Mouse (Mus musculus) T-helper 1 cell (primary cell): ENCODE measurements around the gene Gm28051.

ENCODE experiments used
- in situ Hi-C: fragments of 300-600 bp; cut with MboI, MseI; formaldehyde crosslinking; loops from one replicate; pipeline ENCODE4 v1.15.1; 2025; ENCODE audit warnings: high pct_unique_total_duplicates

Gene Gm28051

GRCm38 (mm10) chr12:102757689-102758402 is at the start of gene Gm28051, which contains the start of the genes Gon7 and Ubr7:
Gene Gm28051, minus strand, starts transcription at chr12:102757765.
Gene Gon7, minus strand, starts transcription at chr12:102757803.
Gene Ubr7, plus strand, starts transcription at chr12:102757967.
- in situ Hi-C loops, result no loop called here

DNA sequence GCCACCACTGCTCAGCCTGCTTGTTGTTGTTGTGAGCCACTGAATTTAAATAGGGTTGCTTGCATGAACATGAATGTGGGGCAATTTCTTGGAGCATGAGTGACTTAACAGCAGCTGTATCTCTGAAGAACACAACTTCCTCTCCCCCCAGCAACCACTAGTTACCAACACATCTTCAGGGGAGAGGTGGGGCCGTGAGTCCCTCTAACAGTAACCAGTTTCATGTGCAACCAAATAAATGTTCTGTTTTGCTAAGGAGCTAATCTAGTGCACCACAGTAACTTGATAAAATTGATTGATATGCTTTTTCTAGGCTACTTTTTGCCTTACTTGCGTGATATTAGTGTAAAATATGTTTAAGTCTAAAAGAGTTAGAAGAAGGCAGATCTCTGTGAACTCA is 42.0 kb upstream of the Gm28051 start:
- in situ Hi-C loops, result loop anchor here (5.0 kb wide), 1 partner anchor 253 kb away; no protein-coding TSS in a partner anchor

- in situ Hi-C loops, result no loop called here
Measured at GRCm38 (mm10) chr12:102787927-102788326, 30.4 kb upstream of the Gm28051 start.

- in situ Hi-C loops, result no loop called here
Measured at GRCm38 (mm10) chr12:102785593-102785985, 28.0 kb upstream of the Gm28051 start.

DNA sequence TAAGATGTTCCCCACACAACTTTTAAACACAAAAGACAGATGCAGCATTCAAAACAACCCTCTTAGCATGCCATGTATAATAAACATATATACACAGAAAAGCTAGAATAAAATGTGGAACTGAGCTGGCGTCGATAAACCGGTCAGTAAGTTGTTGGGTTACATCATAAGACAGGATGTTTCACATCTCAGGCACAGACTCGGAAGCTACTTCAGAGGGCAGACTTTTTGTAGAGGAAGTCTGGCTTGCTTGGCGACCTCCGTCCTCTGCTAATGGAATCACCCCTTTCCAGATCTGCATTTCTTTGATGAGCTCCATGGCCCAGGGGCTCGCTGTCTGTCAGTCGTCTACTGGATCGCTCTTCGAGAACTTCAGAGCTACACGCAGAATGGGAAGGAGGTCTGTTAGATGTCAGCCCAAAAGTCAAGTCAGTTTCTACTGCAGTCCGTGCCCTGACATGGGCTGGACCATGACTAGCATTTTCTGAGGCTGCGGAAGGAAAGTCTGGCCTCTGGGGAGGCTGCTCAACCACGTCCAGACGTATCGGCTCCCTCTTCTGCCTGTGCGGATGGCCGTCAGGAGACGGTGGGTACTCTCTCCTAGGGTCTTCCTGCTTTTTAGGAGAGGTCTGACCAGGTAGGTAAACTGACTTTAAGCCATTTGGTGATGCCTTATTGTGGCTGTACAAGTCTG is 27.5 kb upstream of the Gm28051 start:
- in situ Hi-C loops, result no loop called here

GRCm38 (mm10) chr12:102782841-102783240 is 25.3 kb upstream of the Gm28051 start:
- in situ Hi-C loops, result no loop called here

DNA sequence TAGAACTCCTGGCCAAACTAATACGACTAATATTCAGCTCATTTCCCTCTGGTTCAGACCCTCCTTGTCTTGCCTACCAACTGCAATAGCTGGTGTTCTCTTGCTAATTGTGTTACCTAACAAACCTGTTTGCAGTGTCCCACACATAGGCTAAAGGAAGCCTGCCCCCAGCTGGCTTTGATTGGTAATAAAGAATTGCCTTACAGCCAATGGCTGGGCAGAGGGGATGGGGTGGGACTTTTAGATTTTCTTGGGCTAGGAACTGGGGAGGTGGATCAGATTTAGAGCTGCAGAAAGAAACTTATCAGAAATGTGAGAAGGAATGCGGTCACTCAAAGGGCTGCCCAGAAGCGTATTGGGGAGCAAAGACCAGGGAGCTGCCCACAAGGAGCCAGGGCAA is 21.9 kb upstream of the Gm28051 start:
- in situ Hi-C loops, result no loop called here

- in situ Hi-C loops, result no loop called here
Measured at GRCm38 (mm10) chr12:102778151-102778550, 20.6 kb upstream of the Gm28051 start.

DNA sequence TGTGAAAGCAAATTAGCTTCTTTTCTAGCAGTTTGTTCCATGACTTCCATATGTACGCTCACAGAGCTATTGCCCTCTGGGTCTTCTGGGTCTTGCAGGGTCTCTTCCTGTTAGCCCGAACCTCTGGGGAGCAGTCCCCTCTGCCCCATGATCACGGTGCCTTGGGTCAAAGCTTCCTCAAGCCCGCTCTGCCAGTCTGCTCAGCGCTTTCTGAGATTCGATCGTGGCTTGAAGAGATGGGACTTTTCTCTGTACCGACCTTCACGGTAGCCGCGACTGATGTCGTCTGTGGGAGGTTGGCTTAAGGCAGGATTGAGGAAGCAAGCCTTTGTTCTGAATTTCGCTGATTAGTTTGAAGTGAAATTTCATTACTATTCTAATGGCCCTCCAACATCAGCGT is 18.5 kb upstream of the Gm28051 start:
- in situ Hi-C loops, result no loop called here

DNA sequence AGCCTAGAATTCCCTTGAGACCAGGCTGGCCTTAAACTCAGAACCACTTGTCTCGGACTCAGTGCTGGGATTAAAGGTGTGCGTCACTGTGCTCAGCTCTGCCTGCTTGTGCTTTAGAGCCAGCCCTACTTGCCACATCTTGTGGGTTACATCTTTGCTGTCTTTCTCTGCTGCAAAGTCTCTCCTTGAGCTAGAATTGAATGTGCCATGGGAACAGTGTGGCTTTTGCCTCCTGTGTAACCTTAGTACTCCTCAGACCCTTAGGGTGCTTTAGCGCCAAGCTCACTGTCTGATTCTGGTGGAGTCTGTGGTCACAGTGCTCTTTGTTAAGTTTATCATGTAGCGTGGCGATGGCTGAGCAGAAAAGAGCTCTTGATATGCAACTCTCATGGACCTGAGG is 15.1 kb upstream of the Gm28051 start:
- in situ Hi-C loops, result no loop called here

GRCm38 (mm10) chr12:102771601-102772000 is 14.0 kb upstream of the Gm28051 start:
- in situ Hi-C loops, result no loop called here

- in situ Hi-C loops, result no loop called here
Measured at GRCm38 (mm10) chr12:102769000-102769399, 11.4 kb upstream of the Gm28051 start.

GRCm38 (mm10) chr12:102763696-102764095 is 6.1 kb upstream of the Gm28051 start:
- in situ Hi-C loops, result no loop called here

DNA sequence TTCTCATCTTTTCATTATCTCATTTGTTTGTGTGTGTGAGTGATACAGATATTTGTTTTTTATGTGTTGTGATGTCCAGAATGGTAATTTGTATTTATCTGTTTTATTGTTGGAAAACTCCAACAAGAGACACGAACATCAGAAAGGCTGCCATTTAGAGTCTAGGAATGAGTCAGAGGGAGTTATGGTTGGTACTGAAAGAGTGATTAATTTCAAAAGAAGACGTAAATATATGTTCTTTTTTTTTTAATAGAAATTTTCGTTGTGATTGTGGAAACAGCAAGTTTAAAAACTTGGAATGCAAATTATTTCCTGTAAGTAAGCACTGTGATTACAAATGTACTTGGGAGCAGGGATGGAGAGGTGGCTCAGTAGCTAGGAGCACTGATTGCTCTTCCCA is 4.1 kb upstream of the Gm28051 start:
- in situ Hi-C loops, result no loop called here

DNA sequence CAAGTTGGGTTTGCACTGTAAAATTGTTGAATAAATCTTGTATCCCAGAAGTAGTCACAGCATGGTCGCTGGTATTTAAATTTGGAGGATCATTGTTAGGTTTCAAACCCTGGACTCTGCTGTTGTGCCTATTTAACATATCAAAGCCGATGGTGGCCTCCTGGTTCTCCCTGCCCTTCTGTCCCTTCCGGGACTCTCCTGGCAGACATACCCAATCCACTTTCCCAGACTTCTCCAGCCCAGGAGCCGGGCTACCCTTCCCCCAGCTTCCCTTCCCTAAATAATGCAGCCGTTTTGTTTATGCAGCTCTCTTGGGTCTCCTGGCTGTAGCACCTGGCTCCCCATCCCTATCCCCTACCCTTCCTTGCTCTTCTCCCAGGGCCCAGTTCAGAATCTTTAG is 1.4 kb upstream of the Gm28051 start:
- in situ Hi-C loops, result no loop called here

DNA sequence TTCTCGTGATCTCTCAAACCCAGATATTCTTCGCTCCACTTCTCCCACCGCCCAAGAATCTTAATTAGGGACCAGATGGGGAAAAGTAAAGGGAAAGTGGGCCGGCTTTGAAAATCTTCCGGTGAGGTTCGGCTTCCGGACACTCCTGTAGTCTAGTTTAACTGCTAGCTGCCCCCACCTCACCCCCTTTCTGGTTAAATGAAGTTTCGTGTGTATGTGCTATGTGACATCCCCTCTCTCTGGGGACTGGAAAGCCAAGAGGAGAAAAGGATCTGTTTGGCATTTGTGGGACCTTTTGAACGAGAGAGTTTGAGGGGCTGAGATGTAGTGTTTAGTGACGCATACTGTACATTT is 815 bp upstream of the Gm28051 start, which contains the start of gene Gm20604:
Gm20604 (minus strand) TSS at position 270 of the 354 bp plus-strand sequence.
- in situ Hi-C loops, result no loop called here

DNA sequence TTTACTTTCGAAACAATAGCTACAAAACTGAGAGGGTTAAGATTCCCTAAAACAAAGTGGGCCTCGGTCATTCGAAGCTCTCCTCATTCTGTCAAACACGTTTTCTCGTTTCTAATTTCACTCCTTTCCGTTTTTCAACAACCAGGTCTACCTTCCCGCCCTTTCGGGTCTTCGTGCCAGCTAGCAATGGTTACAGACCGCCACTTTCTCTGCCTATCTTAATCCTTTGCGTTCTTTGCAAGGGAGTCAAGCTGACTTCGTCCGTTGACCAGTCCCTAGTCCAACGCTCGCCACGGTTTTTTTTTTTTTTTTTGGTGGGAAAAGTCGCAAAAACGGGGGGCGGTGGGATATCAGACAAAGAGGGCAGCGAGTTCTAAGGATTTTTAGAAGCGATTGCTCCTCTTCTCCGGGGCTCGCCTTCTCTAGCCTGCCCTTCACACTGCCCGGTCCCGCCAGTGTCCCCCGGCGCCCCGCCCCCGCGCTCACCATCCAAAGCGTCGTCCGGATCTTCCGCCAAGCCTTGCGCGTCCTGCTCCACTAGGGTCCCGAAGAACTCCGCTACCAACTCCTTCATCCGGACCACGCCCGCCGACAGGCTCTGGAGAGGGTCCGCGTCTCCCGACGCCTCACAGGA is 393 bp downstream of the Gm28051 start:
- in situ Hi-C loops, result no loop called here

DNA sequence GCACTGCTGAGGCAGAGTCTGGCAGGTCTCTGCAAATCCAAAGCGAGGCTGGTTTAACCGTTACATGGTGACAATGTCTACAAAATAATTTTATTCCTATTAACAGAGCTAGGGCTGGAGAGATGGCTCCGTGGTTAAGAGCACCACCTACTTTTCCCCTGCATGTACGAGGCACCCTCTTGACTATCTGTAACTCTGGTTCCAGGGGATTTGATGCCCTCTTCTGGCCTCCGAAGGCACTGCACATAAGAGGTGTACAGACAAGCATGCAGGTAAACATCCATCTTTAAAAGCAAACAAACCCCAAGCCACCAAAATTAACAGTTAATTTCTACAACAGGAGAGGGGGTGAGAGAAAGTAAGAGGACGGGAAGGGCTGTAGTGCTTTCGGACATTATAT is 1.3 kb downstream of the Gm28051 start:
- in situ Hi-C loops, result no loop called here

GRCm38 (mm10) chr12:102748256-102748655 is 9.3 kb downstream of the Gm28051 start:
- in situ Hi-C loops, result no loop called here

DNA sequence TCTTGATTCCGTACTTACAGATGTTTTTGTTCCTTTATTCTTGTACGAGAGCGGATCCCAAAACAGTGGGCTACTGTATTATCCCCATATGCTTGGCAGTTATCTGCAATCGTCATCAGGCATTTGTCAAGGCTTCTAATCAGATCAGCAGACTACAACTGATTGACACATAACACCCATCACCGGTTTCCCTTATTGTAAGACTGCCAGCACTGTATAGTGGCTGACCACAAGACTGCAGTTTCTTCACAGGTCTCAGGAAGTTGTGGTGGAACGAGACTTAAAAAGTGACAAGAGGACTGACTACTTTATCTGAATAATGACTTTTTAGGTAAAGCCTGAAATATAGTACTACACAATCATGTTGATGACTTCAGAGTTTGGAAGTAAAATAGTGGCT is 12.7 kb downstream of the Gm28051 start:
- in situ Hi-C loops, result loop anchor here (5.0 kb wide), 1 partner anchor 137 kb away; no protein-coding TSS in a partner anchor

DNA sequence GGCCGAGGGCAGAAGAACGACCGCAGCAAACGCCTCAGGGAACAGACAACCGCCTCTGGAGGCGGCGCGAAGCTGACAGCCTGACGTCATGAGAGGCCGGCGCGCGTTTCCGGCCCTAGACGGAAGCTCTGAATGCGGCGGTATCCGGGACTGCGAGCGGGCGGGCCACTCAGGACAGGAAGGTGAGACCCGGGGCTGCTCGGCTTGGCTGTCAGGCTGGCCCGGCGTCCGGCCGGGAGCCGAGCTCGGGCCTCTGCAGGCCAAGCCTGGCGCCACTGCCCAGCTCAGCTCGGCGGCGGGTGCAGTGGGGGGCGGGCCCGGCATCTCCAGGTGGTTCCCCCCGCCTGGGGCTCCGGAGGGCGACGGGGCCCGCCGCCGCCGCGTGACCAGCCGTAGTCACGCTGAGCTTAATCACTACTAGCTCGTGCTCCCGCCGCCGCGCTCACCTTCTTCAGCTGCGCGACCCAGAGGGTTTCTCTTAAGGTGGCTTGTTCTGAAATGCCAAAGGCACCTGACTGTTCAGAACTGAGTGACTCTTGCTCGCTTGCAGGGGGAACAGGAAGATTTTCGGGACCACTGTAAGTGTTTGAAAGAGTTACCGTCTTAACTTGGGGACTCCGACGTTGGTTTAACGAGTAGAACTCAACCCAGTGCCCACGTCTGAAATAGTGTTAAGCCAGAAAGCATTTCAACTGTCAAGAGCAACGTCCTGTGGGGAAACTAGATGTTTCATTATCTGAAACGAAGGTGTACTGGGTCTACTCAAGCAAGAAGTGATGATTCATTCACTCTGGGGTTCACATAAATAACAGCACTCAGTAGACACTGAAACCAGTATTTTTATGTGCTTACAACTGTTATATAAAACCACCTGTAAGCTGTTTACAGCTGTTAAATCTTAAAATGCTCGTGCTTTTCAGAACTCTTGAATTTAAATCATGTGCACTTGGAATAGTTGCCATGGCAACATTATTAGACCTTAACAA is 13.7 kb downstream of the Gm28051 start, which contains the start of the genes Moap1 and Tmem251:
Moap1 (minus strand) TSS at position 73 of the 986 bp plus-strand sequence.
Tmem251 (plus strand) TSS at position 174 of the 986 bp plus-strand sequence.
- in situ Hi-C loops, result loop anchor here (5.0 kb wide), 1 partner anchor 138 kb away; no protein-coding TSS in a partner anchor
